Comparison of ENCODE assay signal across 9 mouse cellular contexts in the genomic region with DNA sequence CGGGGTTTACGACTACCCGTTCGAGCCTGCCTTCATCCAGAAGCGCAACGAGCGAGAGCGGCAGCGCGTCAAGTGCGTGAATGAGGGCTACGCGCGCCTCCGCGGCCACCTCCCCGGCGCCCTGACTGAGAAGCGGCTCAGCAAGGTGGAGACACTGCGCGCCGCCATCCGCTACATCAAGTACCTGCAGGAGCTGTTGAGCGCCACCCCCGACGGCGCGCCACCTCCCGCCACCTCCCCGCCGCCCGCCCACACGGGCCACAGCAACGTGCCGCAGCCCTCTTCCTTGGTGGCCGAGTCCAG. TPM values are rescaled to one million over a fixed set of nuclear protein-coding genes. Genes with fewer than 3 reads are reported as not detected.
DNase-seq lines count a peak whose midpoint lies in the region; ATAC-seq lines count a peak whose summit lies in the region.
"Had no signal": no experiment of that assay in that cellular context is flagged by ENCODE, and none has a peak within 500 bp of the region (broad histone marks: within the 10 kb centered on the region; RNA-seq: fewer than 3 reads in every experiment).

No protein-coding gene starts in this region.

- H3K36me3 ChIP-seq in splenic B cell, adult 2 months (ENCODE audit: control insufficient read depth, insufficient read depth, low read length, poor library complexity, severe bottlenecking), result no peaks in the 10 kb centered on the region

- peak; percentile 60 for DNase-seq in CD4-positive, CD25-positive, alpha-beta regulatory T cell, adult 2 months (ENCODE audit: low read depth, low spot score)
- DNase-seq in right cerebral cortex, adult 18-20 months, result peak; percentile 60
- DNase-seq in right cerebral cortex, postnatal 36 days (ENCODE audit: low spot score in 2 of 2), result no peak
- peak; percentile 46 for DNase-seq in induced T-regulatory cell, adult 2 months (ENCODE audit: low read depth)
- DNase-seq in splenic B cell, adult 2 months (ENCODE audit: low read depth, low spot score), result peak; percentile 12

- ATAC-seq in CD4-positive, CD25-positive, alpha-beta regulatory T cell, adult 4 months, result no peak
- 0 out of 2 replicates have a peak, but pooled peaks have one; percentile 17 for ATAC-seq in megakaryocyte, adult 5-6 weeks (ENCODE audit: poor library complexity, severe bottlenecking)
- ATAC-seq in monocyte, adult 5-6 weeks (replicated peaks; ENCODE audit: insufficient number of reproducible peaks, low FRiP score, low TSS enrichment, poor library complexity, severe bottlenecking), result no peak

- H3K27me3 ChIP-seq in splenic B cell, adult 2 months (ENCODE audit: control insufficient read depth, insufficient read depth, low read length, poor library complexity, severe bottlenecking), result 0 out of 2 replicates have a peak, but pooled peaks cover 2% of the 10 kb centered on the region

RNA-seq across cellular contexts. Expression of gene Ascl5, which starts 0.4 kb away (rescaled TPM):
- not detected for polyA plus RNA-seq in CD4-positive, CD25-positive, alpha-beta regulatory T cell, adult 4 months (2017; shearing (Covaris generic))
- not detected in 2 replicates for total RNA-seq in megakaryocyte, adult 5-6 weeks (2015)
- total RNA-seq in megakaryocyte, adult 5-6 weeks (2017), result not detected in 2 replicates
- not detected in 3 replicates for total RNA-seq in monocyte, adult 5-6 weeks (2017)
- total RNA-seq: neutrophil, adult 5-6 weeks had no signal

RNA-seq across cellular contexts. Expression of gene Cacna1s, which starts 1.6 kb away (rescaled TPM):
- 1 to 10 TPM; 3.6 to 6.9 TPM for polyA plus RNA-seq in CD4-positive, CD25-positive, alpha-beta regulatory T cell, adult 4 months (2017; shearing (Covaris generic))
- 0.05 TPM in 1 of 2 replicates, not detected in the other for total RNA-seq in megakaryocyte, adult 5-6 weeks (2015)
- not detected in 2 replicates for total RNA-seq in megakaryocyte, adult 5-6 weeks (2017)
- total RNA-seq in monocyte, adult 5-6 weeks (2017), result 0.64 to 1.6 TPM (median 1.1 TPM) in 3 replicates
- total RNA-seq: neutrophil, adult 5-6 weeks had no signal

RNA-seq across cellular contexts. Expression of gene Tmem9, which starts 43.0 kb away (rescaled TPM):
- polyA plus RNA-seq in CD4-positive, CD25-positive, alpha-beta regulatory T cell, adult 4 months (2017; shearing (Covaris generic)), result 10 to 100 TPM; 36.4 to 64.0 TPM
- total RNA-seq in megakaryocyte, adult 5-6 weeks (2015), result 2.5 and 3.9 TPM in 2 replicates
- total RNA-seq in megakaryocyte, adult 5-6 weeks (2017), result 2.8 and 3.7 TPM in 2 replicates
- 1.6 to 7.8 TPM (median 2.7 TPM) in 3 replicates for total RNA-seq in monocyte, adult 5-6 weeks (2017)

RNA-seq across cellular contexts. Expression of gene Igfn1, which starts 44.8 kb away (rescaled TPM):
- not detected for polyA plus RNA-seq in CD4-positive, CD25-positive, alpha-beta regulatory T cell, adult 4 months (2017; shearing (Covaris generic))
- not detected in 2 replicates for total RNA-seq in megakaryocyte, adult 5-6 weeks (2015)
- not detected in 2 replicates for total RNA-seq in megakaryocyte, adult 5-6 weeks (2017)
- not detected in 3 replicates for total RNA-seq in monocyte, adult 5-6 weeks (2017)

Comparison
In these comparisons a context has a peak if more than half of its experiments do, and no peak if none do; other contexts are left out.
1. DNase-seq: peak in CD4-positive, CD25-positive, alpha-beta regulatory T cell, adult 2 months (single experiment), right cerebral cortex, adult 18-20 months (single experiment), induced T-regulatory cell, adult 2 months (single experiment) and splenic B cell, adult 2 months (single experiment); none in right cerebral cortex, postnatal 36 days (0 of 2).